Mouse (Mus musculus) lung, embryonic 14.5 days (tissue): ENCODE results near the gene Nxpe5. TPM values are rescaled to one million over a fixed set of nuclear protein-coding genes. Genes with fewer than 3 reads are reported as not detected.
A peak's percentile ranks its signal among the peaks of the same experiment; 100 is the strongest.

ENCODE experiments used
- ATAC-seq: fragments of 200-750 bp; cut with Nextera tagmentation; 2 replicates; pipeline ENCODE4 v1.8.0; 2017; ENCODE audit warnings: mild to moderate bottlenecking, moderate TSS enrichment, moderate library complexity; ENCODE audit not compliant: insufficient read depth
- DNase-seq: peaks from one replicate; pipeline ENCODE4 v3.0.0-alpha.2; 2015
- H3K27ac ChIP-seq: fragments of 300-500 bp; sonication (generic); 2 replicates; pipeline ENCODE4 v1.5.1; 2014; ENCODE audit warnings: low read depth, mild to moderate bottlenecking, moderate library complexity
- H3K27me3 ChIP-seq: fragments of 300-500 bp; sonication (generic); 2 replicates; pipeline ENCODE4 v1.6.1; 2014; ENCODE audit warnings: low read length, control low read depth; ENCODE audit not compliant: insufficient read depth
- H3K36me3 ChIP-seq: fragments of 300-500 bp; sonication (generic); 2 replicates; pipeline ENCODE4 v1.6.1; 2014; ENCODE audit warnings: control low read depth; ENCODE audit not compliant: insufficient read depth
- H3K4me1 ChIP-seq: fragments of 300-500 bp; sonication (generic); 2 replicates; pipeline ENCODE4 v1.6.1; 2014; ENCODE audit warnings: antibody characterized with exemption, control low read depth; ENCODE audit not compliant: insufficient read depth
- H3K4me2 ChIP-seq: fragments of 300-500 bp; sonication (generic); 2 replicates; pipeline ENCODE4 v1.6.1; 2014; ENCODE audit warnings: mild to moderate bottlenecking
- H3K4me3 ChIP-seq: fragments of 300-500 bp; sonication (generic); 2 replicates; pipeline ENCODE4 v1.5.1; 2014; ENCODE audit warnings: low read depth, low read length
- H3K9ac ChIP-seq: fragments of 300-500 bp; sonication (generic); 2 replicates; pipeline ENCODE4 v1.6.1; 2014
- H3K9me3 ChIP-seq: fragments of 300-500 bp; sonication (generic); 2 replicates; pipeline ENCODE4 v1.6.1; 2016; ENCODE audit warnings: low read depth, low read length, control low read depth
- CTCF ChIP-seq: IDR thresholded peaks from 2 replicates; pipeline ENCODE4 v1.5.1; 2016; ENCODE audit warnings: antibody characterized with exemption, low read depth
- WGBS: fragments of 180-500 bp; shearing (Covaris S2); extraction: QIAGEN DNeasy Blood & Tissue Kit; methylation state at CpG from one replicate; pipeline ENCODE4 v1.1.7; 2014; 5-methylcytosine and 5-hydroxymethylcytosine counted together
- polyA plus RNA-seq: library from polyadenylated mRNA; unstranded; fragments of >200 nt; fragmentation: Nextera tagmentation; extraction: Ambion mirVana; gene quantifications from 2 replicates; pipeline ENCODE4 v1.2.1, GENCODE M21; 2014

Nxpe5 gene
- polyA plus RNA-seq: not detected in 2 replicates

DNA sequence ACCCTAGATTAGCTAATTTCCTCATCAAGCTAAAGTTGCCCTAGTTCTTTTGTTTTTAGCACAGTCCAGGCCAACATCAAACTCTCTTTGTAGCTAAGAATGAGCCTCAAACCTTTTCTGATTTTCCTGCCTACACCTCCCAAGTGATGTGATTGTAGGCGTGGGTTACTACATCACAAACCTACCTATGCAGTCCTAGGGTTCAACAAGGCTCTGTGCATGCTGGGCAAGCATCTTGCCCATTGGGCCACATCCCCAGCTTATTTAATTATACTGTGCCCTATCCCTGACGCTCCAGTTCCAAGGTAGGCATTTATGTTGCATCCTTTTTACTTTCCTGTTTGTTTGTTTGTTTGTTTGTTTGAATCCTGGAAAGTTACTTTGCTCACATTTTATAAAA is at the start of gene Nxpe5:
Nxpe5 (plus strand) TSS at position 199 of the 400 bp plus-strand sequence.
- Histone ChIP-seq H3K9ac (no peak within 1 kb of the TSS), H3K27me3 (no peaks in the 10 kb centered on the region), H3K27ac (no peak within 1 kb of the TSS), H3K4me3 (no peak within 1 kb of the TSS), H3K4me1 (no peaks in the 10 kb centered on the region), H3K36me3 (no peaks in the 10 kb centered on the region), H3K9me3 (no peaks in the 10 kb centered on the region), H3K4me2 (no peak within 1 kb of the TSS)
- no peak for DNase-seq
- TF ChIP-seq CTCF: no peak
- no peak for ATAC-seq
- 51% methylated on average over 2 of the region's 2 CpGs for WGBS

DNA sequence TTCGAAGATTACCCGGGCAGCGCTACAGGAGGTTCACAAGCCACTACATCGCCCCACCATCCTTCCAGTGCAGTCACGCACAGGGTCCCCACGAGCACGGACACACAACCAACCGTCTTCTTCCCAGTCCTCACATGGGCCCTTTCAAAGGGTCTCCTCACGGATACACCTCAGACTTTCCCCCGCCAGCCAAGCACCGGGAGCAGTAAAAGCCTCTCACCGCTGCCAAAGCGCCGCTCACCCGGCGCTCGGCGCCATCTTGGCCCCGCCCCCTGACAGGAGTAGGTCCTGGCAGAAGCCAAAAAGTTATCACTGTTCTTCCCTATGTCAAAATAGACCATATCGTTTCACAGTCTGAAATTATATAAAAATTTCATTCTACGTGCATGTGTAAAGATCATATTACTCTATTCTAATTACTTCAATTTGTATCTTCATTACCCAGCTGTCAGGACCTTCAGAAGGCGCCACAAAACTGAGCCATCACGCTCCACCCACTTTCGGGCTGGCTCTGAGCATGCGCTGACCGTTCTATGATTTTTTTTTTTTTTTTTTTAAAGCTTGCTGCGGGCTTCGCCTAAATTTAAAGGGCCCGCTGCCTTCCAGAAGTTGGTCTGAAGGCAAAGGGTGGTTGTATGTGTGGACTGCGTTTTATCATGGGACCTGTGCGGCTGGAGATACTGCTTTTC is 38.6 kb upstream of the Nxpe5 start, which contains the start of the genes Taf6 and Cnpy4:
Taf6 (minus strand) TSS at position 502 of the 689 bp plus-strand sequence.
Cnpy4 (plus strand) TSS at position 536 of the 689 bp plus-strand sequence.
- Histone ChIP-seq H3K4me1 (no peaks in the 10 kb centered on the region), H3K9ac (peak within 1 kb of the TSS; percentile 74), H3K4me2 (peak within 1 kb of the TSS; percentile 82), H3K4me3 (peak within 1 kb of the TSS; percentile 71), H3K27me3 (no peaks in the 10 kb centered on the region), H3K9me3 (no peaks in the 10 kb centered on the region), H3K36me3 (peaks cover 34% of the 10 kb centered on the region), H3K27ac (peak within 1 kb of the TSS; percentile 42)
- DNase-seq (peak; percentile 95), ATAC-seq (peak; percentile 82)
- under 1% methylated on average over 31 of the region's 31 CpGs for WGBS
- TF ChIP-seq CTCF: no peak

DNA sequence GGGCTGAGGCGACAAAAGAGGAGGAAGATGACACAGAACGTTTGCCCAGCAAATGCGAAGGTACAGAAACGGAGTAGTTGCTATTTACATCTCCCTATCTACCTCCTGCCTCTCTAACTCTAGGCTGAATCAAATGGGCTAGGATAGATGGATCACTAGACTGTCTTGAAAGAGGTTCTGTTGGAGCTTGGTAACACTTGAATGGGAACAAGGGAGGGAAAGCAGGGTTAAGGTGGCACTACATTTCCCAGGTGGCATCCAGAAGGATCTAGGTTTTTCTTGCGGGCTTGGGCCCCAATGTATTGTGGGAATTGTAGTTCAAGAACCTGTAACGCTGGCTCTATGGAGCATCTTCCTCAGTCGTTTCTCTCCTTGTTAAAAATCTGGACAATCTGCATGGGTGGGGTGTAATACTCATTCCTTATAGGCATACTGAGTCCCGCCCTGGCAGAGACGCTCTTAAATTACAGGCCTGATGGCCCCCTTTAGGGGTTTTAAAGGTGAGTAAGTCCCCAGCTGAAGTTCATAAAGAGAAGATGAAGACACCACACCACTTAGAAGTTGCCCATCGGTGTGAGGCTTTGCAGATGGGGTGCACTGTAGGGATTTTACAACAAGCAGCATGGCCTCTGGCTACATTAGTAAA is 37.9 kb upstream of the Nxpe5 start:
- Histone ChIP-seq H3K9me3 (no peaks in the 10 kb centered on the region), H3K27ac (peak overlapping the region; percentile 42; the same call in 1 of the 2 replicates), H3K4me2 (peak overlapping the region; percentile 82), H3K27me3 (no peaks in the 10 kb centered on the region), H3K36me3 (peaks cover 33% of the 10 kb centered on the region), H3K4me1 (no peaks in the 10 kb centered on the region), H3K9ac (peak overlapping the region; percentile 67), H3K4me3 (peak overlapping the region; percentile 71)
- no peak for TF ChIP-seq CTCF
- WGBS: under 1% methylated on average over 10 of the region's 10 CpGs
- peak; percentile 89 for DNase-seq
- peak; percentile 88 for ATAC-seq

DNA sequence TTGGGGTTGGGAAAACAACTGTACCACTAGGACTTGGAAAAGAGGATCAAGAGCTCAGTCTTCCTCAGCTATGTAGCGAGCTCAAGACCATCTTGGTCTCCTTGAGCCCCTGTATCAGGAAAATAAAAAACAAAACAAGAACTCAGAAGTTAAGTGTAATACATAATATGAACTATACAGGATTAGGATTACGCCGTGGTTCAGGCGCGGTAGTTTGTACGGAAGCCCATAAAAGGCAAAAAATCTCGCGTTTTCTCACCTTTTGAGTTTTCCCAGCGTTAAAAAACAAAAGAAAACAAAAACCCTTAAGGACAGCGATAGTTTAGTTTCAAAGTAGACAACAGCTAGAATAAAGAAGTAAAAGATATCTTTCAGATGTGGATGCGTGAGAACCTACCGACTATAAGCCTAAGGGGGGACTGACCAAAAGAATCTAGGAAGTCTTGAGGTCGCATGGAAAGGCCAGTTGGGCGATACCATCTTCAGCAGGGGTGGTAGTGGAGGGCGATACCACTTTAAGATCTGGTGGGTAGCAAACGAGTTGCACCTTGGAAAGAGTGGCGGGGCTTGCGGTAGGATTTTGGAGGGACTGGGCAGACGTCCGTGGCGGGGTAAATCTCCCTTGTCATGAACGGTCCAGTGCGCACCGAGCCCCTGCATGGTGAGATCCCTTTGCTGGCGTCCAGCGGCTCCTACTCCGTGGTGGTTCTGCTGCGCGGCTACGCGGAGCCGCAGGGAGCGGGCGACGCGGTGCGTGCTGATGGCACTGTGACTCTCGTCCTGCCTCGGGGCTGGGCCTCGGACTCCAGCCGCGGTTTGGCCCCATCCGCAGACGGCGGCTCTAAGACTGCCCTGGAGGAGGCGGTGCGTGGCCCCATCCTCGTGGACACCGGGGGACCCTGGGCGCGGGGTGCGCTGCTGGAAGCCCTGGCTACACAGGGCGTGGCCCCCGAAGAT is 31.6 kb upstream of the Nxpe5 start, which contains the start of gene Mblac1:
Mblac1 (plus strand) TSS at position 544 of the 957 bp plus-strand sequence.
- H3K9me3 ChIP-seq: no peaks in the 10 kb centered on the region
- DNase-seq: peak; percentile 92

DNA sequence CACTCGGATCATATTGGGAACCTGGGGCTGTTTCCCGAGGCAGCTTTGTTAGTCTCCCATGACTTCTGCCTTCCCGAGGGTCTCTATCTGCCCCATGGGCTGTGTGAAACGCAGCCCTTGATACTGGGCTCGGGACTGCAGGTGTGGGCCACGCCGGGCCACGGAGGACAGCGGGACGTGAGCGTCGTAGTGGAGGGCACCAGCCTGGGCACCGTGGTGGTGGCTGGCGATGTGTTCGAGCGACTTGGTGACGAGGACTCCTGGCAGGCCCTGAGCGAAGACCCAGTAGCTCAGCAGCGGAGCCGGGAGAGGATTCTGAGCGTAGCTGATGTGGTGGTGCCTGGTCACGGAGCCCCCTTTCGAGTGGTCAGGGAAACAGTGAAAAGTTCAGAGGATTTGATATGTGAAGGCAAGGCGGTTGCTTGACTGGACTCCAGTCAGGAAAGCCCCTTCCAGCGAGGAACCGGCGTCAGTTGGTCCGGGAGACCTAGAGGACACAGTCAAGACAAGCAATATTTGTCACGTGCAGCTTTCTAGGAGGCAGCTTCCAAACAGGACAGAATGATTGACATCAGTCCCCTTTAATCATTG is 30.8 kb upstream of the Nxpe5 start:
- peak; percentile 71 for ATAC-seq
- Histone ChIP-seq H3K4me1 (peaks cover 5% of the 10 kb centered on the region; the same call in 1 of the 2 replicates), H3K9ac (peak overlapping the region; percentile 83), H3K4me3 (peak overlapping the region; percentile 74), H3K27ac (peak overlapping the region; percentile 90), H3K4me2 (peak overlapping the region; percentile 98), H3K9me3 (no peaks in the 10 kb centered on the region), H3K27me3 (no peaks in the 10 kb centered on the region), H3K36me3 (peaks cover 17% of the 10 kb centered on the region; the same call in 1 of the 2 replicates)
- DNase-seq: peak; percentile 70
- 0 out of 2 replicates have a peak, but pooled peaks have one; percentile 19 for TF ChIP-seq CTCF
- under 1% methylated on average over 29 of the region's 29 CpGs for WGBS

More for the DNA sequence above, 31.6 kb upstream of the Nxpe5 start, which contains the start of gene Mblac1:
- Histone ChIP-seq H3K4me2 (peak within 1 kb of the TSS; percentile 98), H3K9ac (peak within 1 kb of the TSS; percentile 83), H3K4me1 (peaks cover 5% of the 10 kb centered on the region; the same call in 1 of the 2 replicates), H3K36me3 (peaks cover 21% of the 10 kb centered on the region; the same call in 1 of the 2 replicates), H3K27ac (peak within 1 kb of the TSS; percentile 90), H3K27me3 (no peaks in the 10 kb centered on the region), H3K4me3 (peak within 1 kb of the TSS; percentile 74)
- WGBS: 6% methylated on average over 54 of the region's 54 CpGs
- TF ChIP-seq CTCF: no peak
- ATAC-seq: peak; percentile 84

DNA sequence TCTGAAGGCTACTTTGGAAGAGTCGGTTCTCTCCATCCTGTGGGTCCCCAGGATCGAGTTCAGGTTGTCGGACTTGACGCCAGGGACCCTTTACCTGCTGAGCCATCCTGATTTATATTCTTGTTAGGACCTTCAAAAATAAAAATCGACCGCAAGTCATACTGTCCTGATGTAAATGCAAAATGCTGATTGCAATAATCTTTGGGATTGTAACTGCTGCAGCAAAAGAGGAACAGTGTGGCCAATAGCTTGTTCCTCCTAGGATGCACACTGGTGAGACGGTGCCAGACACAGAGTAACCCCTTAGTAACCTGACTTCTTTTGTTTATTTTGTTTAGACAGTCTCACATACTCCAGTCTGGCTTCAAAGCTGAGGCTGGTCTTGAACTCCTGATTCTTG is 30.2 kb upstream of the Nxpe5 start:
- H3K9ac ChIP-seq: peak overlapping the region; percentile 83
- H3K36me3 ChIP-seq: peaks cover 14% of the 10 kb centered on the region; the same call in 1 of the 2 replicates
- ATAC-seq (no peak), DNase-seq (no peak)
- no peak overlapping the region for H3K27ac ChIP-seq
- peak overlapping the region; percentile 74 for H3K4me3 ChIP-seq
- H3K27me3 ChIP-seq: no peaks in the 10 kb centered on the region
- 60% methylated on average over 7 of the region's 7 CpGs for WGBS
- no peaks in the 10 kb centered on the region for H3K9me3 ChIP-seq
- no peak for TF ChIP-seq CTCF
- peaks cover 5% of the 10 kb centered on the region; the same call in 1 of the 2 replicates for H3K4me1 ChIP-seq
- H3K4me2 ChIP-seq: peak overlapping the region; percentile 98
